Comparison of ENCODE assay signal across 11 mouse cellular contexts in the genomic region with DNA sequence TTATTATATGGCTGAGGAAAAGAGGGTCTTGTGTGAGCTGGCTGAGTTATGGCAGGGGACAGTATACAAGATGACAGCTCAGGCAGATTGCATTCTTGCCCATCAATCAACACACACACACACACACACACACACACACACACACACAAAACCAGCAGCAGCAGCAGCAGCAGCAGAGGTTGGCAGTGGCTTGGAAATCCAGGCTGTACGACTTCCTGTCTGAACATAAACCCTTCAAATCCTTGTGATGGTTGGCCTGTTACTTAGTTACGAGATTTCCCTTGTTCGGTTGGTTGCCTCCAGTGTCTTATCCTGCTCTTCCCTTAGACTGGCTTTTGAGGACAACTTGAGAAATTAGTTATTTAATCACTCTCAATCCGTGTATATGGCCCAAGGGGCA.
A peak's percentile ranks its signal among the peaks of the same experiment; 100 is the strongest.
DNase-seq lines count a peak whose midpoint lies in the region; ATAC-seq lines count a peak whose summit lies in the region.
"Had no signal": no experiment of that assay in that cellular context is flagged by ENCODE, and none has a peak within 500 bp of the region (broad histone marks: within the 10 kb centered on the region; RNA-seq: fewer than 3 reads in every experiment).

No protein-coding gene starts in this region.

- H3K4me3 ChIP-seq in hindbrain, embryonic 13.5 days: no peak overlapping the region
- H3K4me3 ChIP-seq in hindbrain, embryonic 12.5 days: no peak overlapping the region
- H3K4me3 ChIP-seq in midbrain, embryonic 13.5 days (replicated peaks): no peak overlapping the region
- no peak overlapping the region for H3K4me3 ChIP-seq in midbrain, embryonic 11.5 days (ENCODE audit: low read depth, low read length)
- H3K4me3 ChIP-seq: heart, adult 2 months; liver, embryonic 15.5 days had no signal

- no peak; the same call in 1 of the 2 replicates for ATAC-seq in hindbrain, embryonic 13.5 days (ENCODE audit: low FRiP score)
- ATAC-seq in hindbrain, embryonic 12.5 days (ENCODE audit: low FRiP score): no peak
- ATAC-seq in midbrain, embryonic 13.5 days: 0 out of 2 replicates have a peak, but pooled peaks have one; percentile 35
- no peak for ATAC-seq in midbrain, embryonic 11.5 days (ENCODE audit: low FRiP score)

- H3K27me3 ChIP-seq in hindbrain, embryonic 13.5 days: no peaks in the 10 kb centered on the region
- H3K27me3 ChIP-seq in hindbrain, embryonic 12.5 days: no peaks in the 10 kb centered on the region; the same call in none of the 2 replicates
- peaks cover 18% of the 10 kb centered on the region for H3K27me3 ChIP-seq in midbrain, embryonic 13.5 days
- no peaks in the 10 kb centered on the region; the same call in 1 of the 2 replicates for H3K27me3 ChIP-seq in midbrain, embryonic 11.5 days (ENCODE audit: control insufficient read depth, insufficient read depth, low read length)
- H3K27me3 ChIP-seq: liver, embryonic 15.5 days had no signal

- peaks cover 43% of the 10 kb centered on the region for H3K4me1 ChIP-seq in hindbrain, embryonic 13.5 days (replicated peaks)
- peaks cover 28% of the 10 kb centered on the region for H3K4me1 ChIP-seq in hindbrain, embryonic 12.5 days
- peaks cover 54% of the 10 kb centered on the region for H3K4me1 ChIP-seq in midbrain, embryonic 13.5 days (replicated peaks)
- peaks cover 16% of the 10 kb centered on the region for H3K4me1 ChIP-seq in midbrain, embryonic 11.5 days (ENCODE audit: control insufficient read depth, insufficient read depth, low read length)
- H3K4me1 ChIP-seq: liver, embryonic 15.5 days had no signal

- H3K4me2 ChIP-seq in hindbrain, embryonic 13.5 days: no peak overlapping the region
- no peak overlapping the region for H3K4me2 ChIP-seq in hindbrain, embryonic 12.5 days (replicated peaks)
- no peak overlapping the region for H3K4me2 ChIP-seq in midbrain, embryonic 13.5 days (replicated peaks)
- no peak overlapping the region for H3K4me2 ChIP-seq in midbrain, embryonic 11.5 days
- H3K4me2 ChIP-seq: liver, embryonic 15.5 days had no signal

- no peaks in the 10 kb centered on the region for H3K9me3 ChIP-seq in hindbrain, embryonic 13.5 days
- H3K9me3 ChIP-seq in hindbrain, embryonic 12.5 days (replicated peaks): no peaks in the 10 kb centered on the region
- H3K9me3 ChIP-seq in midbrain, embryonic 13.5 days: no peaks in the 10 kb centered on the region
- no peaks in the 10 kb centered on the region for H3K9me3 ChIP-seq in midbrain, embryonic 11.5 days (ENCODE audit: control insufficient read depth, low read length)
- H3K9me3 ChIP-seq: liver, embryonic 15.5 days had no signal

- H3K9ac ChIP-seq in hindbrain, embryonic 13.5 days: no peak overlapping the region
- no peak overlapping the region for H3K9ac ChIP-seq in hindbrain, embryonic 12.5 days
- H3K9ac ChIP-seq in midbrain, embryonic 13.5 days (replicated peaks): no peak overlapping the region
- no peak overlapping the region for H3K9ac ChIP-seq in midbrain, embryonic 11.5 days (ENCODE audit: low read length)
- H3K9ac ChIP-seq: liver, embryonic 15.5 days had no signal

- H3K36me3 ChIP-seq in hindbrain, embryonic 13.5 days: no peaks in the 10 kb centered on the region
- H3K36me3 ChIP-seq in hindbrain, embryonic 12.5 days: no peaks in the 10 kb centered on the region
- H3K36me3 ChIP-seq in midbrain, embryonic 13.5 days: no peaks in the 10 kb centered on the region
- no peaks in the 10 kb centered on the region for H3K36me3 ChIP-seq in midbrain, embryonic 11.5 days (ENCODE audit: control insufficient read depth, insufficient read depth, low read length)
- H3K36me3 ChIP-seq: liver, embryonic 15.5 days had no signal

- peak overlapping the region; percentile 23; the same call in 1 of the 2 replicates for H3K27ac ChIP-seq in hindbrain, embryonic 13.5 days
- H3K27ac ChIP-seq in hindbrain, embryonic 12.5 days: no peak overlapping the region
- no peak overlapping the region for H3K27ac ChIP-seq in midbrain, embryonic 13.5 days
- H3K27ac ChIP-seq in midbrain, embryonic 11.5 days (ENCODE audit: low read depth, low read length): no peak overlapping the region
- H3K27ac ChIP-seq: heart, adult 2 months; liver, embryonic 15.5 days had no signal

- 46% methylated on average over 4 of the region's 4 CpGs for WGBS in hindbrain, embryonic 13.5 days
- WGBS in hindbrain, embryonic 12.5 days: 33% methylated on average over 4 of the region's 4 CpGs
- 30% methylated on average over 4 of the region's 4 CpGs for WGBS in midbrain, embryonic 13.5 days
- 43% methylated on average over 4 of the region's 4 CpGs for WGBS in midbrain, embryonic 11.5 days

- no peak for DNase-seq in midbrain, embryonic 11.5 days (ENCODE audit: low spot score, missing footprints)
- peak; percentile 46 to 65 for DNase-seq in kidney, postnatal 4 days
- peak; percentile 54 for DNase-seq in yolk sac, embryonic 10.5 days (ENCODE audit: low spot score)
- no peak for DNase-seq in cerebellum, adult 11 months
- DNase-seq: cerebellum, adult 2 months; heart, adult 2 months; thymus, postnatal 36 days had no signal

Comparison
In these comparisons a context has a peak if more than half of its experiments do, and no peak if none do; other contexts are left out.
1. DNase-seq: peak in kidney, postnatal 4 days (2 of 2) and yolk sac, embryonic 10.5 days (single experiment); none in midbrain, embryonic 11.5 days (single experiment) and cerebellum, adult 11 months (single experiment).